Mouse (Mus musculus): ENCODE data around the gene Scfd2. TPM values are rescaled to one million over a fixed set of nuclear protein-coding genes. Genes with fewer than 3 reads are reported as not detected.

The Scfd2 gene
- polyA plus RNA-seq, 1 experiment from 2014 or later: 17.1 TPM

DNA sequence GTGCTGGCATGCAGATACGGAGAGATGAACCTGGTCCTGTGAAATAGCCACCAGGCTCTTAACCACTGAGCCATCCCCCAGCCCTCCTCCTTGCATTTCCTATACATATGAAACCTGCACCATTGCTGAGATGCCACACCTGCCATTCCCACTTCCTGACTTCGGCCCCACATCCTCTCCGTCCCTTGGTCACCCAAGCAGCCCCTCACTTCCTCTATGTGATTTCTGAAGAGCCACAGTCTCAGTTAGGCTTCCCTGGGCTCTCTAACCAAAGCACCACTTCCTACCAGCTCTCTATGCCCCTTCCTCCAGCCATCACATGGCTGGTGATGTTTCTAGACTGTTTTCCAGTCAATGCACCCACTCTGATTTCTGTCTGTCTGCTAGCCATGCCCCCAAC lies 364.9 kb downstream of the Scfd2 start:
- Histone ChIP-seq H3K4me3 (no peak overlapping the region), H3K4me1 (peaks cover 8% of the 10 kb centered on the region), H3K9ac (no peak overlapping the region), H3K27me3 (no peaks in the 10 kb centered on the region), H3K9me3 (replicated peaks) (no peaks in the 10 kb centered on the region), H3K27ac (no peak overlapping the region), H3K4me2 (replicated peaks) (no peak overlapping the region), H3K36me3 (no peaks in the 10 kb centered on the region)
- 93% methylated on average over 3 of the region's 3 CpGs for WGBS
- ATAC-seq (ENCODE audit: low FRiP score): no peak

DNA sequence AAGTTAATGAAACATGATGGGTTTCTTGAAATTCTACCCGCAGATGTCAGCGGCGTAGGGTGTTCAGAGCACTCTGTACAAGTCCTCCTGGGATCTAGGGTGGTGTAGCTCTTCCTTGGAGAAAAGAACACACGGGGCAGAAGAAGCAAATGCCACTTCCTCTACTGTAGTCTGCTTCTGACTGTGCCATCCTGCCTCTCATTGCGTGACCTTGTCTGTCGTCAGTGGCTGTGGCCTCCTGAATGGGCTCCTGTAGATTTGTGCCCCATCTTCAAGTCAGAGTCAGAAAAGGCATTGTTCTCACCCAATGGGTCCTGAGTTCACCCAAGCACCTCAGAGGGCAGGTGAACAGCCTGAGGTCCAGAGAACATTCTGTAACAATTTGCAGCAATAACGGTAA lies 367.0 kb downstream of the Scfd2 start:
- Histone ChIP-seq H3K27ac (no peak overlapping the region), H3K27me3 (no peaks in the 10 kb centered on the region), H3K4me2 (replicated peaks) (no peak overlapping the region), H3K4me3 (no peak overlapping the region), H3K9ac (no peak overlapping the region), H3K9me3 (replicated peaks) (no peaks in the 10 kb centered on the region), H3K4me1 (peaks cover 15% of the 10 kb centered on the region), H3K36me3 (no peaks in the 10 kb centered on the region)
- 81% methylated on average over 7 of the region's 7 CpGs for WGBS
- no peak for ATAC-seq (ENCODE audit: low FRiP score)

DNA sequence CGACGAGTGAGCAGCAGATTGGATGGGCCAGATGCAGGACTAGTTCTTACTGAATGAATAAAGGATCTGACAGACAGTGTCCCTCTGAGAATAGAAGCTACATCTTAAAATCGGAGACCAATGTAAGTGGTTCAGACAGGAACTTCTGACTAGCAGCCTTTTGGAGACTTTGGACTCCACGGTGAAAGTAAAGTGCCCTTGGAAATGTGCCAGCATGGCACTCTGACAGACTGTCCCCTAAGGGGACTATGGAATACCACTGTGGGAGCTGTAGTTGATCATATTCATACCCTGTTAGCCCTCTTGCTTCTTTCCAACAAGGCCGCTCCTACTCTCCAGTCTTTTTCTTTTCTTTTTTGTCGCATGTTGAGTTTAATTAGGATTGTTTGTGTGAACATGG lies 368.4 kb downstream of the Scfd2 start:
- 84% methylated on average over 6 of the region's 6 CpGs for WGBS
- Histone ChIP-seq H3K4me1 (peaks cover 15% of the 10 kb centered on the region), H3K27me3 (no peaks in the 10 kb centered on the region), H3K27ac (no peak overlapping the region), H3K9me3 (replicated peaks) (no peaks in the 10 kb centered on the region), H3K36me3 (no peaks in the 10 kb centered on the region), H3K4me2 (replicated peaks) (no peak overlapping the region), H3K4me3 (no peak overlapping the region), H3K9ac (no peak overlapping the region)
- no peak for ATAC-seq (ENCODE audit: low FRiP score)

DNA sequence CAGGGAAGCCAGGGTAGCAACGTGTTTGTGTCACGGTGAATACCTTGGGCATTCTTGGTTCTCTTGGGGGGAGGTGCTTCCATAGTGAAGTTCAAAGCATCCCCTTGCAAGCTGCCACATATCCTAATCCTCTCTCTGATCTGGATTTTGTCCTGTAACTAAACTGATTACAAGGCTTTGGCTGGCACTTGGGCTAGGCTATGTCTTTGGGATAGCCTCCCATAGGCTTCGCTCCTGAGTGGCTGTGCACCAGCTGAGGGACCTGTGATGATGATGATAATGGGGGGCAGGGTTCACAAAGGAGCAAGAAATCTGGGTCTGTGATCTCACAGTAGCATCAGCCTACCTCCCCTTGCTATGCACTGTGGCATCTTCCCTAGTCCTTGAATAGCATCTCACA lies 369.5 kb downstream of the Scfd2 start:
- Histone ChIP-seq H3K9ac (no peak overlapping the region), H3K4me1 (peaks cover 15% of the 10 kb centered on the region), H3K4me3 (peak overlapping the region; percentile 0; the same call in 1 of the 2 replicates), H3K36me3 (no peaks in the 10 kb centered on the region), H3K27ac (peak overlapping the region; percentile 75; the same call in 1 of the 2 replicates), H3K27me3 (no peaks in the 10 kb centered on the region), H3K9me3 (replicated peaks) (no peaks in the 10 kb centered on the region), H3K4me2 (replicated peaks) (peak overlapping the region; percentile 31)
- WGBS: 58% methylated on average over 3 of the region's 3 CpGs
- no peak for ATAC-seq (ENCODE audit: low FRiP score)

DNA sequence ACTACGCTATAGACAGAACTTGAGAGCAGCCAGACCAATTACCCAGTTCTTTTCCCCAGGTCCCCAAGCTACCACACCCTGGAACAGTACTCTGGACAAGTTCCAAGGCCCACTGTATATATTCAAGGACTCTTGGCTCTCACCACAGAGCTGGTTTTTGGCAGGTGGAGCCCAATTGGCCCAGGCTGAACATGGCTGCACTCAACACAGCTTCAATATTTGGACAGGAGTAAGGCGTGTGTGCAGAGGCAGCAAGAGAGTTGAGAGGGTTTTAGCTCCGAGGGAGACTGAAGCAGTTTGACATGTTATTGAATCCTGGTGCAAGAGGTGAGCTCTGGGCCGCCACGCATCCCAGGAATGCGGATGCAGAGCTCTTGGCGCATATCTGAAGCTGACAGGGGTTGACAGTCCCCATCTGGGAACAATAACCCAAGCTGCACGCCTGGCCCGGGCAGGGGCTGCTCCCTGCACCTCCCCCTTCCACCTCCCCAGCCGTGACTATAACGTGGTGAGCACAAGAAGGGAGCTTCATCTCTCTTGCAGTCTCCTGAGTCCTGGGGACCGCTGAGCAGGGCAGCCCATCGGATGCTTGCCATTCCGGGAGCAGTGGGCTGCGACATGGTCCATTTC lies 370.1 kb downstream of the Scfd2 start:
- H3K27me3 ChIP-seq: no peaks in the 10 kb centered on the region
- no peaks in the 10 kb centered on the region for H3K36me3 ChIP-seq
- no peaks in the 10 kb centered on the region for H3K9me3 ChIP-seq (replicated peaks)
- peak overlapping the region; percentile 75 for H3K27ac ChIP-seq
- no peak overlapping the region; the same call in 1 of the 2 replicates for H3K9ac ChIP-seq
- ATAC-seq (ENCODE audit: low FRiP score): peak; percentile 83
- 16% methylated on average over 15 of the region's 15 CpGs for WGBS
- H3K4me2 ChIP-seq (replicated peaks): peak overlapping the region; percentile 31
- peaks cover 15% of the 10 kb centered on the region for H3K4me1 ChIP-seq
- H3K4me3 ChIP-seq: peak overlapping the region; percentile 0; the same call in 1 of the 2 replicates

DNA sequence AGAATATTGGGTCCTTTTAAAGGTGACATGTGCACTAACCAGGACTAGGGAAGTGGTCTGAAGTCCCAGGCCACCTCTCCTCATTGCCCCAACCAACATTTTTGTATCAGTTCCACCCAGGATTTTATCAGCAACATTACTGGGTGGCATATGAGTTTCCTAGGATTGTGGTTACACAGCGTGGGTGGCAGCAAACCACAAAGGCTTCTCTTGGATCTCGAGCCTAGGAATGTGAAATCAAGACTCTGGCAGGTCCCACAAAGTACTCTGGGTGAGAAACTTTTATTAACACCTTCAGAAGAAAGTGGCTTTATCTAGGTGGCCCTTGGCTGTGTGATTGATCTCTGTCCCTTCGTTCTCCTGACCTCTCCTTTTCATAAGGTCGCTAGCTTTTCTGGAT lies 371.2 kb downstream of the Scfd2 start:
- no peak overlapping the region for H3K9ac ChIP-seq
- WGBS: 69% methylated on average over 4 of the region's 4 CpGs

DNA sequence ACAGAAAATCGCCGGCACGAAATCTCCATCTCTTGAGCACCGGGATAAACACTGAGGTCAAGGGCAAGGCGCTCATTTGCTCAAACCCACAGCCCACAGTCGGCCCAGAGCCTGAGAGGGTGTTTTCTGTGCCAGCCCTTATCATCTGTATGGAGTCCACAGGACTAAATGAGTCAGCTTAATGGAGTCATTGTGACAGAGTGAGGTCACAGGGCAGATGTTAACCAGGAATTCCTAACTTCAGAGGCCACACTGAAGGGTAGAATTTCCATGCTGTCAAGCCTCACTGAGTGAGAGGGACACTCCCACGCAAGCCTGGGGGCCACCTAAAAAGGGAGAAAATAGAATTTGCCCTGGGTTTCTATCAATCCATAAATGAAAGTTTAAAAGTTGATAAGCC lies 371.7 kb downstream of the Scfd2 start:
- H3K4me1 ChIP-seq: peaks cover 25% of the 10 kb centered on the region
- H3K4me3 ChIP-seq: no peak overlapping the region
- ATAC-seq (ENCODE audit: low FRiP score): no peak
- H3K9me3 ChIP-seq (replicated peaks): no peaks in the 10 kb centered on the region
- 62% methylated on average over 7 of the region's 7 CpGs for WGBS
- no peaks in the 10 kb centered on the region for H3K36me3 ChIP-seq
- H3K27ac ChIP-seq: no peak overlapping the region
- H3K4me2 ChIP-seq (replicated peaks): no peak overlapping the region
- no peak overlapping the region for H3K9ac ChIP-seq
- no peaks in the 10 kb centered on the region for H3K27me3 ChIP-seq

More for the DNA sequence above, 371.2 kb downstream of the Scfd2 start:
- ATAC-seq (ENCODE audit: low FRiP score): no peak
- no peak overlapping the region for H3K4me3 ChIP-seq
- H3K27ac ChIP-seq: no peak overlapping the region
- H3K36me3 ChIP-seq: no peaks in the 10 kb centered on the region
- H3K27me3 ChIP-seq: no peaks in the 10 kb centered on the region
- H3K9me3 ChIP-seq (replicated peaks): no peaks in the 10 kb centered on the region
- H3K4me1 ChIP-seq: peaks cover 25% of the 10 kb centered on the region
- no peak overlapping the region for H3K4me2 ChIP-seq (replicated peaks)

DNA sequence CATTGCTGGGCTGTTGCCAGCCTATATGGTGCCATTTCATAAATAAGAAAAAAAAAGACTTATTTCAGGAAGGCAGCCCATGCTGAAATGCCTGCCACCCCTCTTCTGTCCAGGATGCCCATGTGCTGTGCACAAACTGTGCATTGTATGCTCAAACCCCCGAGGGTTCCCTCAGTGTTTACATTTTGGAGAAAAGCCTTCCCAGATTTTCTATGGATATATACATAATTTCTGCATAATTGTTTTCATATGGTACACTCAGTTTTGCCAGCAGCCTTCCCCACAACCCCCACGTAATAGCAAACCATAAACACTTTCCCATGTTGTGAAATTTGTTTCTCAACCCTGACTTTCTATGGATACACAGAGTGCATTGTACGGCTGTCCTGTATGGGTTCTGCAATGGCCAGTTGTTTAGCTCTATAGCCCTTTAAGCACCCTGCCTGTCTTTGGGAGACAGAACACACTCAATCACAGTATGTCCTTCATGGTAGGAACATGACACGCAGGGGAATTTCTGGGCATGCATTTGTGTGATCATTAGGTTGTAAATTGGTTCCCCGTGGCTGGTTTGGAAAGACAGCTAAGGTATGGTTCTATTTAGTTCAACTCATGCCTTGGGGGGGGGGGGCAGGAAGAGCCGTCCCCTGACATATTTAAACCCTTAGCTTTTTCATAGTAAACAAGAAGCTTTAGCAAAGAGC lies 372.5 kb downstream of the Scfd2 start:
- 79% methylated on average over 6 of the region's 6 CpGs for WGBS

DNA sequence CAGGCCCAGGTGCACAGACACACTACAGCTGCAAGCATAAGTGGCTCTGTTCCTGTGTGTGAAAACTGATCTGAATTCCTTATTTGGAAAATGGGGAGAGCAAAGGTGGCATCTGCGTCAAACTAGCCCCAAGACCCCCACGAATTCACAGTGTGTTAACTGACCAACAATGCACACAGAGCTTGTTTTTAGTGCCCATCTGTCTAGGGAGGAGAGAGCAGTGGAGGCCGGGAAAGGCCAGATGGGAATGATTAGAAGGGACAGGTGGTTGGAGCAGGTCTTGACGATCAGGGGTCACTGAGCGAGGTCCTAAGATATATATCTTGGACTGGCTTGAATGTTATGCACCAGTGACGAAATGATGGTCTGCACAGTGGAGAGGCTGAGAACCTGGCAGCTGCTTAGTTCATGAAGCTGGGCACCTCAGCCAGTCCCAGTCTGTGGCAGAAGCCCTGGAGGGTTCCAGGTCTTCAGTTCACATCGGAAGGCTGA lies 375.7 kb downstream of the Scfd2 start:
- Histone ChIP-seq H3K9me3 (replicated peaks) (no peaks in the 10 kb centered on the region), H3K9ac (no peak overlapping the region), H3K4me2 (replicated peaks) (no peak overlapping the region), H3K36me3 (no peaks in the 10 kb centered on the region), H3K4me3 (no peak overlapping the region), H3K4me1 (peaks cover 10% of the 10 kb centered on the region), H3K27me3 (no peaks in the 10 kb centered on the region), H3K27ac (no peak overlapping the region)
- 46% methylated on average over 7 of the region's 7 CpGs for WGBS
- no peak for ATAC-seq (ENCODE audit: low FRiP score)

More for the DNA sequence above, 372.5 kb downstream of the Scfd2 start:
- no peak for ATAC-seq (ENCODE audit: low FRiP score)
- Histone ChIP-seq H3K27me3 (no peaks in the 10 kb centered on the region), H3K36me3 (no peaks in the 10 kb centered on the region), H3K27ac (no peak overlapping the region), H3K4me3 (no peak overlapping the region), H3K9ac (no peak overlapping the region), H3K4me1 (peaks cover 25% of the 10 kb centered on the region), H3K9me3 (replicated peaks) (no peaks in the 10 kb centered on the region), H3K4me2 (replicated peaks) (no peak overlapping the region)

Other genes with a start within 250 kb of the Scfd2 start
- 110 and 115 TPM in 2 replicates for gene Fip1l1, start 3.7 kb upstream of the Scfd2 start, polyA plus RNA-seq (2016; fragmentation: Nextera tagmentation; extraction: Ambion mirVana)
- gene Lnx1, start 171.2 kb upstream of the Scfd2 start, polyA plus RNA-seq (2016; fragmentation: Nextera tagmentation; extraction: Ambion mirVana): 0.68 and 0.96 TPM in 2 replicates